Mouse (Mus musculus) stomach, adult 2 months (tissue): ENCODE results near the gene Itgal. TPM values are rescaled to one million over a fixed set of nuclear protein-coding genes. Genes with fewer than 3 reads are reported as not detected.

Experiments
- polyA plus RNA-seq: library from polyadenylated mRNA; depleted of rRNA; stranded (reverse); fragments of >200 nt; gene quantifications from 2 replicates; pipeline ENCODE4 v1.2.3, GENCODE M21; 2012; rRNA removed

Itgal gene
- 1.0 and 1.3 TPM in 2 replicates for polyA plus RNA-seq

GRCm38 (mm10) chr7:127296098-127296497, at the start of gene Itgal:
Itgal (plus strand) TSS chr7:127296260.

GRCm38 (mm10) chr7:127260309-127261111, 35.5 kb upstream of the Itgal start, which contains the start of gene Dctpp1:
Dctpp1 (minus strand) TSS chr7:127260709.

DNA sequence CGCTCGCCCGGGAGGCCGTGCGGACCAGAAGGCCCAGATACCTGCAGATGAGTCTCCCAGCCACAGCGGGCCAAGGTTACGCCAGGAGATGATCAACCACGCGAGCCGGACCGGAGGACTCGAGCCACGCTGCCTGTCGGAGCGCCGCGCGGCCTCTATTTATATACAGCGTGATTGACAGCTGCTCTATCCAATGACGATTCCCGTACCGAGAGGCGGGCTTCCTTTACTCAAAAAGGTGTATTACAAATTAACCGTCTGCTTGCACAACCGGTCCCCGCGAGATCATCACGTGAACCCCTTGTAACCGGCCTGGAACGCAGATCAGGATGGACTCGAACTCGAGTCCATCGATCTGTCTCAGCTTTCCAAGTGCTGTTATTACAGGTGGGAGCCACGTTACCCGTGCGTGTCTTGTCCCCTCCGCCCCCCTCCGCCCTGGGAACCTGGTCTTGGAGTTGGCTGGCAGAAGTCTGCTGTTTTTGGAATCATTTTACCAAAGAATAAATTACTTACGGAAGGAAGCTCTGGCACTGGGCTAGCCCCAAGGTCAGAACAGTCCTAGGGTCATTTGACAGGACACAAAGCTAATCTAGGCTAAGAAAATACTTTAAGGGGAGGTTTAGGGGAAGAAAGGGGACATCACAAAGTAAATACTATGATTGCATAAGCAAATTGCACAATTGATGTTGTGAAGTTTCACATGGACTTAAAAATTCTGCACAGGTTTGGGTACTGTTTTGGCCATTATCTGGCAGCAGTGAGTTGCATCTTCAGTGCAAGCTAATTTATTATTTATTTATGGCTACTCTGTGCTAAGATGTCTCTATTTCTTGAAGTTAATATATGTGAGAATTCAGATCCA, 21.9 kb upstream of the Itgal start, which contains the start of gene Sephs2:
TSS of gene Sephs2 (minus strand) at position 131 of the 865 bp plus-strand sequence.

GRCm38 (mm10) chr7:127345512-127346325, 49.7 kb downstream of the Itgal start, which contains the start of gene Zfp768:
Zfp768 (minus strand) TSS chr7:127345589.

GRCm38 (mm10) chr7:127375271-127376245, 79.5 kb downstream of the Itgal start, which contains the start of gene Zfp747:
Zfp747 (minus strand) TSS chr7:127376050.

Other genes with a start within 250 kb of the Itgal start
- 23.7 and 38.0 TPM in 2 replicates for gene Zg16, start 208.9 kb upstream of the Itgal start, polyA plus RNA-seq
- 13.6 and 14.9 TPM in 2 replicates for gene AI467606, start 204.9 kb upstream of the Itgal start, polyA plus RNA-seq
- gene Qprt, start 174.0 kb upstream of the Itgal start, polyA plus RNA-seq: 0.27 and 0.47 TPM in 2 replicates
- 0.67 and 0.77 TPM in 2 replicates for gene Spn, start 158.4 kb upstream of the Itgal start, polyA plus RNA-seq
- gene Cd2bp2, start 100.2 kb upstream of the Itgal start, polyA plus RNA-seq: 5.5 and 6.6 TPM in 2 replicates
- gene Tbc1d10b, start 87.8 kb upstream of the Itgal start, polyA plus RNA-seq: 20.0 and 23.0 TPM in 2 replicates
- gene Mylpf, start 87.4 kb upstream of the Itgal start, polyA plus RNA-seq: 11.3 and 23.7 TPM in 2 replicates
- gene Zfp553, start 63.2 kb upstream of the Itgal start, polyA plus RNA-seq: 5.6 and 6.3 TPM in 2 replicates
- 4.9 and 7.9 TPM in 2 replicates for gene Sept1, start 63.1 kb upstream of the Itgal start, polyA plus RNA-seq
- 57.0 and 157 TPM in 2 replicates for gene Zfp771, start 52.0 kb upstream of the Itgal start, polyA plus RNA-seq
- gene Dctpp1, start 35.6 kb upstream of the Itgal start, polyA plus RNA-seq: 31.4 and 39.4 TPM in 2 replicates
- 9.4 and 16.9 TPM in 2 replicates for gene Sephs2, start 22.2 kb upstream of the Itgal start, polyA plus RNA-seq
- gene Zfp768, start 49.3 kb downstream of the Itgal start, polyA plus RNA-seq: 18.3 and 25.5 TPM in 2 replicates
- 3.3 and 4.0 TPM in 2 replicates for gene Zfp747, start 79.8 kb downstream of the Itgal start, polyA plus RNA-seq
- 1.2 and 1.4 TPM in 2 replicates for gene 9130019O22Rik, start 90.9 kb downstream of the Itgal start, polyA plus RNA-seq
- 2.8 and 3.5 TPM in 2 replicates for gene E430018J23Rik, start 97.4 kb downstream of the Itgal start, polyA plus RNA-seq
- gene Zfp764, start 110.6 kb downstream of the Itgal start, polyA plus RNA-seq: 2.2 and 2.6 TPM in 2 replicates
- gene Zfp688, start 125.8 kb downstream of the Itgal start, polyA plus RNA-seq: 14.0 and 16.3 TPM in 2 replicates
- gene Zfp689, start 152.9 kb downstream of the Itgal start, polyA plus RNA-seq: 1.6 and 1.9 TPM in 2 replicates
- 33.3 and 47.2 TPM in 2 replicates for gene Prr14, start 163.4 kb downstream of the Itgal start, polyA plus RNA-seq
- gene Fbrs, start 182.9 kb downstream of the Itgal start, polyA plus RNA-seq: 20.3 and 21.3 TPM in 2 replicates
- gene Srcap, start 215.7 kb downstream of the Itgal start, polyA plus RNA-seq: 5.6 and 8.6 TPM in 2 replicates
- 5.0 and 5.1 TPM in 2 replicates for gene Gm42715, start 223.3 kb downstream of the Itgal start, polyA plus RNA-seq